Mouse (Mus musculus): ENCODE measurements around the gene Palm3.

GRCm38 (mm10) chr8:83971661-83972060 is 49.6 kb upstream of the Palm3 start:
- TF ChIP-seq CTCF (IDR thresholded peaks at IDR 0.05; ENCODE audit: low read depth): no peak
- no peak for TF ChIP-seq EP300 (IDR thresholded peaks at IDR 0.05; ENCODE audit: low read depth)

All from liver, embryonic 14.5 days (tissue).